In the genomic region with DNA sequence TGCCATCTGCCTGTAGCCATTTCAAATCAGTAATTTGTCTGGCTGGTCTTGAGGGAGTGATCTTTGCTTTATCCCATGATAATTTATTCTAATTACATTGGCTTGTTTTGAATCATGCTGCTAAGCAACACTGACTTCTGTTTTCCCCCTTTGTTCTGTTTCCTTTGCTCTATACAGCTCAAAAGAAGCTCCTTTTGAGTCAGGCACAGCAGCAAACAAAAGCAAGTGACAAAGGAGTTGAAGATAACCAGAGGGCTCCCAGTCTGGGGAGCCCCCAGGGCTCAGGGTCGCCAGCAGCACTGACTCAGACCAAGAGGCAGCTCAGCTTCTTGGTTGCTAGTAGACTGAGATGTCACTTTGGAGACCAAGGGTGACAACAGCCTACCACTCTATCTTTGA, we compare ENCODE assay signal across 15 mouse cellular contexts.
A peak's percentile ranks its signal among the peaks of the same experiment; 100 is the strongest.
DNase-seq lines count a peak whose midpoint lies in the region; ATAC-seq lines count a peak whose summit lies in the region.
"Had no signal": no experiment of that assay in that cellular context is flagged by ENCODE, and none has a peak within 500 bp of the region (broad histone marks: within the 10 kb centered on the region; RNA-seq: fewer than 3 reads in every experiment).

No protein-coding gene starts in this region.

- no peak overlapping the region for H3K4me2 ChIP-seq in forebrain, embryonic 15.5 days (replicated peaks)
- no peak overlapping the region for H3K4me2 ChIP-seq in neural tube, embryonic 14.5 days (ENCODE audit: low read depth, low read length)
- H3K4me2 ChIP-seq: limb, embryonic 15.5 days; lung, embryonic 15.5 days had no signal

- no peak overlapping the region for H3K9ac ChIP-seq in forebrain, embryonic 15.5 days (replicated peaks)
- H3K9ac ChIP-seq in neural tube, embryonic 14.5 days (replicated peaks; ENCODE audit: low read depth, low read length), result no peak overlapping the region
- H3K9ac ChIP-seq: limb, embryonic 15.5 days; lung, embryonic 15.5 days had no signal

- H3K4me3 ChIP-seq in forebrain, embryonic 15.5 days, result no peak overlapping the region
- H3K4me3 ChIP-seq in midbrain, embryonic 10.5 days, result no peak overlapping the region
- no peak overlapping the region for H3K4me3 ChIP-seq in neural tube, embryonic 14.5 days (ENCODE audit: low read depth, low read length)
- H3K4me3 ChIP-seq: heart, adult 2 months; limb, embryonic 15.5 days; lung, embryonic 15.5 days had no signal

- H3K27me3 ChIP-seq in forebrain, embryonic 15.5 days, result no peaks in the 10 kb centered on the region
- no peaks in the 10 kb centered on the region for H3K27me3 ChIP-seq in midbrain, embryonic 10.5 days (ENCODE audit: low read depth, poor library complexity, severe bottlenecking)
- peaks cover 5% of the 10 kb centered on the region; the same call in 1 of the 2 replicates for H3K27me3 ChIP-seq in neural tube, embryonic 14.5 days (ENCODE audit: control insufficient read depth, insufficient read depth, low read length)
- H3K27me3 ChIP-seq: limb, embryonic 15.5 days; lung, embryonic 15.5 days had no signal

- WGBS in forebrain, embryonic 15.5 days, result 3% methylated on average over 1 of the region's 1 CpGs
- WGBS in midbrain, embryonic 10.5 days, result 3% methylated on average over 1 of the region's 1 CpGs
- 0% methylated on average over 1 of the region's 1 CpGs for WGBS in neural tube, embryonic 14.5 days

- no peak overlapping the region for H3K27ac ChIP-seq in forebrain, embryonic 15.5 days (replicated peaks)
- H3K27ac ChIP-seq in midbrain, embryonic 10.5 days (replicated peaks), result peak overlapping the region; percentile 56
- H3K27ac ChIP-seq in neural tube, embryonic 14.5 days (ENCODE audit: low read depth, low read length), result peak overlapping the region; percentile 78
- H3K27ac ChIP-seq: heart, adult 2 months; kidney, postnatal 0 days; limb, embryonic 15.5 days; lung, embryonic 15.5 days had no signal

- peak; percentile 90 for ATAC-seq in forebrain, embryonic 15.5 days (replicated peaks)
- ATAC-seq in neural tube, embryonic 14.5 days (ENCODE audit: low read depth), result peak; percentile 96
- no peak for ATAC-seq in CD4-positive, CD25-positive, alpha-beta regulatory T cell, adult 4 months

- no peaks in the 10 kb centered on the region for H3K36me3 ChIP-seq in forebrain, embryonic 15.5 days
- no peaks in the 10 kb centered on the region for H3K36me3 ChIP-seq in midbrain, embryonic 10.5 days
- no peaks in the 10 kb centered on the region for H3K36me3 ChIP-seq in neural tube, embryonic 14.5 days (ENCODE audit: control insufficient read depth, insufficient read depth, low read length)
- H3K36me3 ChIP-seq: limb, embryonic 15.5 days; lung, embryonic 15.5 days had no signal

- H3K9me3 ChIP-seq in forebrain, embryonic 15.5 days, result no peaks in the 10 kb centered on the region
- H3K9me3 ChIP-seq in midbrain, embryonic 10.5 days (replicated peaks), result no peaks in the 10 kb centered on the region
- H3K9me3 ChIP-seq in neural tube, embryonic 14.5 days (ENCODE audit: control insufficient read depth, low read length), result no peaks in the 10 kb centered on the region
- H3K9me3 ChIP-seq: limb, embryonic 15.5 days; lung, embryonic 15.5 days had no signal

- H3K4me1 ChIP-seq in forebrain, embryonic 15.5 days, result peaks cover 6% of the 10 kb centered on the region; the same call in 1 of the 2 replicates
- peaks cover 34% of the 10 kb centered on the region for H3K4me1 ChIP-seq in midbrain, embryonic 10.5 days
- peaks cover 4% of the 10 kb centered on the region; the same call in 1 of the 2 replicates for H3K4me1 ChIP-seq in neural tube, embryonic 14.5 days (ENCODE audit: control insufficient read depth, insufficient read depth, low read length)
- H3K4me1 ChIP-seq: limb, embryonic 15.5 days; lung, embryonic 15.5 days had no signal

- peak; percentile 10 for DNase-seq in left cerebral cortex, postnatal 4 days
- DNase-seq in left cerebral cortex, adult 8-10 months (ENCODE audit: low spot score in 2 of 2), result no peak
- DNase-seq in midbrain, embryonic 10.5 days (ENCODE audit: low spot score), result peak; percentile 75
- DNase-seq in adrenal gland, postnatal 14 days, result no peak
- no peak for DNase-seq in heart, adult 18-20 months
- DNase-seq: heart, adult 2 months; layer of hippocampus, postnatal 36 days; right cerebral cortex, adult 18-20 months; thymus, postnatal 25 days had no signal

- intact Hi-C loops in left cerebral cortex, postnatal 4 days (cut with DNase I), result no loop called here

Comparison
In these comparisons a context has a peak if more than half of its experiments do, and no peak if none do; other contexts are left out.
1. DNase-seq: peak in left cerebral cortex, postnatal 4 days (single experiment) and midbrain, embryonic 10.5 days (single experiment); none in left cerebral cortex, adult 8-10 months (0 of 2), adrenal gland, postnatal 14 days (single experiment) and heart, adult 18-20 months (0 of 2).